Mouse (Mus musculus) frontal cortex, postnatal 36 days (tissue): ENCODE measurements around the gene Arl16.

Experiments
- DNase-seq, 2 experiments: peaks; one replicate each; pipeline ENCODE4 v3.0.0; 2022; ENCODE audit warnings: low spot score in 2 of 2

Gene Arl16

DNA sequence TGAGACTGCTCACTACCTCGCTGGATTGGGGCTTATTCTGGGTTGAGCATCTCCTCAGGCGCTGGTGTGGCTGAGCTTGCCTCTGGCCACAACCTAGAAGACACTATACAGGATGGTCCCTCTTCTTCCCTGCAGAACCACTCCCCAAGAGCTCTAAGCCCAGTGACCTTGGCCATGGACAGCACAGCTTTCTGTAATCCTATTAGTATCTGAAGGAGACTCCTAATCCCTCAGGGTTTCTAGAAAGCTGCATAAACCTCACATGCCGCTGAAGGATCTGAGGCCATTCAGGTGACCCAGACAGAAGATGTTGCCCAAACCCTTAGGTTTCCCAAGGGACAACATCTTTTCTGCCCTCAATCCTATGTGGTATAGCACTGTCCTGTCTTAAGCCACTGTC, 15.2 kb downstream of the Arl16 start:
- no peak for DNase-seq

DNA sequence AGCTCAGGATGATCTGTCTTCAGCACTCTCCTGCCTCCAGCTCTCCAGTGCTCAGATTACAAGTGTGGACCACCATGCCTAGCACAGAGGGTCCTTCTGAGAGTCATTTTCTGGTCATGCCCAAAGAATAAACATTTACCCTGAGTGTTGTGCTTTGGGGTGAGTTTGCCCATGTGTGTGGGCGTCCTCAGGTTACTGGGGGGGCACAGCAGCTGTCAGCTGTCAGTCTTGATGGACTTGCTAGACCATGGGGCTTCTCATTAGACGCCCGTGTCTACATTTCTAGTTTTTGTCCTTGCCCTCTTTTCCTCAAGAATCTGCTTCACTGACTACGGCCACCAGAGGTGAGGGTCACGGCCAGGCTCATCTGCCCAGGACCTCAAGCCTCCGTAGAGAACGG, 20.2 kb downstream of the Arl16 start:
- DNase-seq, result no peak

DNA sequence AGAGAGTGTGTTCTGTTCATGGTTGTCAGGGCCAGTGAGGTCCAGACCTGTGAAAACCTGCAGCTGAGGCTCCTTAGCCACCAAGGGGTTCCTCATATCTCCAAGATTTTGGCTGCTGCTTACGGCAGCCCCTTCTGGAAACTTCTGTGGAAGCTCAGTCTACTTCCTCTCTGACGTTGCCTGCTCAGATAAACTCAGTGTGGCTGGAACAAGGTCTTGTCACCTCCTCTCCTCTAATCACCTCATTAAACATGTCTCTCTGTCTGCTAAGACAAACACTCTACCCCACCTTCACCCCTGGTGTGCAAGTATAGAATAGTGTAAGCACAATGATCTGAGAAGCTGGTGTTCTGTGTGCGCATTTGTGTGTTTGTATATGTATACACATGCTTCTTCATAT, 21.9 kb downstream of the Arl16 start:
- DNase-seq, result no peak

DNA sequence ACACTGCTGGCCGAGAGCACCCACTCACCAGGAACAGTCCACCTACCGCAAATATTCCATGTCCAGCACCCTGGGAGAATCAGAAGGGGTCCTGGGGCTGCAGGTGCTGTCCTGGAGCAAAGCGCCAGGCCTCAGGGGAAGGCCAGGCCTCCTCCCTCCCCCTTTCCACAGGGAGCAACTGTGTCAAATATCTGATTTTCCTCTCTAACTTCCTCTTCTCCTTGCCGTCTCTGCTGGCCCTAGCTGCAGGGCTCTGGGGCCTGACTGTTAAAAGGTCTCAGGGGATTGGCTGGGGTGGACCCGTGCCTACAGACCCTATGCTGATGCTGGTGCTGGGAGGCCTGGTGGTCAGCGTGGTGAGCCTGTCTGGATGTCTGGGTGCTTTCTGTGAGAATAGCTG, 23.3 kb downstream of the Arl16 start:
- DNase-seq, result no peak

DNA sequence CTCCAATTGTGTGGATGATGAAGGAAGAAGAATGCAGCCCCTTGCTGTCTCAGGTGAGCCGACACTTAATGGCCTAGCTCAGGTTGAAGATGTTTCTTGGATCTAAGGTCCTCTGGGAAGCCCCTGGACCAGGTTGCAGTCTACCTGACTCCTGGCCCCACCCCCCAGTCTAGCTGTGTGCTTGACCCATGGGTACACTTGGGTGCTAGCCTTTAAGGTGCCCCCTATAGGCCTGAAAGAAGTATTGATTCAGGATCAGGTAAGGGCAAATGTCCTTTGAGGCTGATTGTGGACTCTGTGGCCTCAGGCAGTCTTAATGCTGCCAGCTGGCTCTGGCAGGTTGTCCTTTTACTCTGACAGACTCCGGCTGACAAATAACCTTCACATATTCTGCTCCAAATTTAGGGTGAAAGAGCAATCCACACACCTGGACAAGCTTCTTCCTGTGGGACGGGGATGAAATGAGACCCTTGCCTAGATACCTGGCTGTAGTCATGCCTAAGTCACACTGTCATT, 24.6 kb downstream of the Arl16 start:
- DNase-seq, result no peak

DNA sequence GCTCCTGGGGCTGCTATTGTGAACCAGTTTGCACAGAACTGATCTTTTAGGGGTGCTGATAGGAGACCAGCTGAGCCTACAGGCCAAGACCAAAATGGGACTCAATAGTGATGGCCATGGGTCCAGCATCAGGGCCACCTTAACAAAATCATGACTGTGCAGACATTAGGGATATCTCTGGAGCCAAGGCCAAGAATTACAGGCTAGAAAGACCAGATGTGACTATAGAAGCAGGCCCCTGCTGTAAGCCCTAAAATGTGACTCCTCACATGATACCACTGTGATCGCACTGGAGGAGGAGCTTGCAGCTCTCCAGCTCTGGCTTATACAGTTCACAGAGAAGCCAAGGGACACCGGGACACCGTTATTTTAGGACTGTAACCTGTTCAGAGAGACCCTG, 25.1 kb downstream of the Arl16 start, which contains the start of gene Tspan10:
Gene Tspan10, plus strand, starts transcription at position 301 of the 400 bp plus-strand sequence.
- DNase-seq, result no peak

DNA sequence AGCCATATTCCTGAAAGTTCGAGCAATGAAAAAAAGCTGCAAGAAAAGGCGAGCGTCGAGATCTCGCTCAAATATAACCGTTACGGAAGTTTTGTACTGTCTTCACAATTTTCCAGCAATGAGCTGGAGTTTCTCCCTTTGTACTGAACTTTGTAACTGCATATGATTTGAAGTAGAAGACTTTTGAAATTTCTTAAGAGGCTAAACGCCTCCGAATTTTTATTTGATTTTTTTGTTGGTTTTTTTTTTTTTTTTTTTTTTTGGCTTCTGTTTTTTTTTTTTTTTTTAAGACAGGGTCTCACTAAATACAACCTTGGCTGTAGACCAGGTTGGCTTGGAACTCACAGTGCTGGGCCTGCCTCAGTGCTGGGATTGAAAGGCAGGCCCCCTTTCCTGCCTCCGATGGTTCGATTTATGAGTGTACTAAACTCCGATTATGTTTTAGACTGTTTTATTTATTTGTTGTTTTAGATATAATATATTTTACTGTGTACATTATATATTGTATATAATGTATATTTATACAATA, 29.5 kb downstream of the Arl16 start:
- DNase-seq, result no peak

DNA sequence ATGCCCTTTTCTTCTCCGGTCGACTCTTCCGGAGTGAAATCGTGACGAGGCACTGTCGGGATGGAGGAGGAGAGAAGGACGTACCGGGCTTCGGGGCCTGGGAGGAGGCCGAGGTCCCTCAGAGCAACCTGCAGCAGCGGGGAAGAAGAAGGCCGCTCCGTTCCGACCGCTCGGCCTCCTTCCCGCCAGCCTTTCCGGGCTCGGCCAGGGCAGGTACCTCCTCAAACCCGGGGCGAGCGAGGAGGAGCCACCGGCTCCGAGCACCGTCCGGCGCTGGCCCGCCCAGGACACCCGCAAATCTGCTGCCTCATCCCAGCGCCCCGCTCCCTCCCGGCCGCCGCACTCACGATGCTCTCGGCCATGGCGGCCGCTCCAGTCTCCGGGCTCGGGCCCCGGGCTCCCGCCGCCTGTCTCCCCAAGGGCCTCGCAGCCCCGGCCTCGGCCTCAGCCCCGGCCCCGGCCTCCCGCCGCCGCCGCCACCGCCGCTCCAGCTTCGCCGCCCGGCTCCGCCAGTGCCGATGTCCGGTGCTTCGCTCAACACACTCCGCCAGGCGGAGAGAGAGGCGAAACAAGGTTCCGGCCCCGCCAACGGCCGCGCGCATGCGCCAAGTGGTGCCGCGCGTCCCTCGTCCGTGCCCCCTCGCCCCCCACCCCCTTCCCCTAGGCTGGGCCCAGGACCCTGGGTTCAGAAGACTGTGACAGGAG, 30.1 kb downstream of the Arl16 start, which contains the start of gene Nploc4:
Gene Nploc4, minus strand, starts transcription at position 557 of the 705 bp plus-strand sequence.
- peak; percentile 86 to 87 for DNase-seq

DNA sequence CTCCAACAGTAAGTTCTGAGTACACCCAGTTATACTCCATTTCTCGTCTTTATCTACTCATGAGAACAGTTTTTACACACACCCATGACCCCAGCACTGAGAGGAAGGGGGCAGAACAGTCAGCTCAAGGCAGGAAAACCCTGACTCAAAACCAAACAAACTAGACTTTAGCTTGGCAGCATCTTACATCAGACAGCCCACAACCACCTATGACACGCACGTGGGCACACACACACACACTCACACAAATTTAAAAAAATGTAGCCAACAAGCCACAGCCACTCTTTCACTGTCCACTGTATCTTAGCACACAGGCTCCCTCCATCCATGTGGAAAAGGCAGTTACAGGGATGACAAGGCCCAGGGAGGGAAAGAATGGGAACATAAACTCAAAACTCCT, 40.7 kb downstream of the Arl16 start:
- DNase-seq, result no peak

DNA sequence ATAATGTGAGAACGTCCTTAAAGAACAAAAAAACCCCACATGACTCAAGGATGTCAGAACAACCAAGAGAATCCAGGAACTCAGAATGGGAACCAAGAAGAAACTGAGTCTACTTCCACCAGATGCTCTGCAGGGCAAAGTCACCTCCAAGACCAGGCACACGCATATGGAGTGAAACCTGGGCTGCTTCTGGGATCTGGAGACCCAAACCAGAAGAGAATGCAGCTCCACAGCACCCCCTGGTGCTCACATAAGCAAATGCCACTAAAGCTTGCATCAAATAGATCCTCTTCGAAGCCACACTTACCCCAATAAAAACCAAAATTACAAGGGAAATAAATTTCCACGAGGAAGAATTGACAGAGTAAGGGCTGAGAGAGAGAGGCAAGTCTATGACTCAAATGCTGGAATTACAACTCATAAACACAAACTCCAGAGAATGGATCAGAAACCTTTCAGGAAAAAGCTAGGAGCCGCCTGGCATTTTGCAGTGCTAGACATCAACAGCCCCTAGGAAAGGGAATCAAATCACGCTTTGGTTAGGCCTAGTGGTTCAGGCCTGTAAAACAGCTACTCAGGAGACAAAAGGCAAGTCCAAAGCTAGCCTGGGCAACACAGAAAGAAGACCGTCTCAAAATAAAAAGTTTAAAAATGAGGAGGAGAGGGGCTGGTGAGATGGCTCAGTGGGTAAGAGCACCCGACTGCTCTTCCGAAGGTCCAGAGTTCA, 43.7 kb downstream of the Arl16 start:
- peak; percentile 37 to 64 for DNase-seq

DNA sequence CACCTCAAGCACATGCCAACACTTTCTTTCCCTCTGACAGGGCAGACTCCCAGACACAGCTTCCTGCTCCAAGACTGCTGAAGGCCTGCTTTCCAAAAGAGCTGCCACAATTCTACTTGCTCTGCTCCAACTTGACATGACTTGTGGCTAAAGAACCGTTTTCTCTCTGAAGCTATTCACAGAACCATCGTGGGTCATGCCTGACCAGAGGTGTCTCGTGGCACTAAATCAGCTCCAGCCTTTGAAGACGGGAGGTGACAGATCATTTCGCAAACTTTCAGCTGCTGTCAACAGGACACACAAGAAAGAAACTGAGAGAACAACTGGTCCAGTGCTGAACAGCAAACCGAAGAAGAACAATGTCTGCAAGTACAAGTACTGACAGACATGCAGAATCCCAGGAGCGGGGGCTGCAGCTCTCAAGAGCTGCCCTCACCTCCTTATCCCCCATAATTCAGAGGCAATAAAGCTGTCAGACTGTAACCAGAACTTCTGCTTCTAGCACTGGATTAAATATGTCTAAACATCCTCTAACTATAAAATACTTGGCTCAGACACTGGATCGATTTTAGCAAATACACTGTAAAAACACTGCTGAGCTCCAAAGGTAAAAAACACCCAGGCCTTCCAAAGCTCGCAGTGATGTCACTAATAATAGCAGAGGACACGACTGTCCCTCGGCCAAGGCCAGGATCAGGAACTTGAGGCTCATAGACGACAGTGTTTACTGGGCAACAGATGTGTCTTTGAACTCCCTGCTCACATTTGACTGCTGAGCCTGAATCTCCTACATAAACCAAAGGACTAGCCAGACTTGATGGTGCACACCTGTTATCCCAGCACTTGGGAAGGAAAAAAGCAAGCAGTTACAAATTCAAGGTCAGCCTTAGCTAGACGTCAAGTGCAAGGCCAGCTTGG, 44.5 kb downstream of the Arl16 start:
- no peak for DNase-seq

DNA sequence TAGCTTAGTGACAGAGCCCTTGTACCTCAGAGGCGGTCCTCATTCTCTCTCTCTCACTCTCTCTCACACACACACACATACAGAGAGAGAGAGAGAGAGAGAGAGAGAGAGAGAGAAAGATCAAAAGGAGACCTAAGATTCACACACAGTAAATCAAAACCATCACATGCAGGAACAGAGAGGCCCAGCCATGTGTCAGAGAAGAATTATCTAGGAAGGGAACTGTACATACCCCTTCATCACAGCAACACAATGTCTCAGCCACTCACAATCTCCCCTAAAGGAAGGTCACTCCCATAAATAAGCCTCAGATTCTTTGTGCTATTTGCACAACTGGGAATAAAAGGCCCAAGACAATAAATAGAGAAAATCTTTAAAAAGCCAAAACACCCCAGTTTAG, 48.8 kb downstream of the Arl16 start:
- DNase-seq, result no peak

DNA sequence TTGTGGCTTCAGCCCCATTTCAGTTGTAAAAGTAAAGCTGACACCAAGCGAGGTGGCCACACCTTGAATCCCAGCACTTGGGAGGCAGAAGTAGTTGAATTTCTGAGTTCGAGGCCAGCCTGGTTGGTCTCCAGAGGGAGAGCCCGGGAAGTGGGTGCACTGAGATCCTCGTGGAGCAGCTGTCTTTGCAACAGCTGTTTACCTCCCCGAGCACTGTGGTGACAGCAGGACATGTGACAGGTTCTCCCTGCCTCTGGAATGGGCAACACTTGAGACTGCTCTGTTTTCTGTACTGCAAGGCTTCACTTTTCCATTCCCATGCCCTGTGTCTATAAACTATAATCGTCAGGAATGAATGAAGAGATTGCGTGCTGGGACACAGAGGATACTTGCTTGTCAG, 49.6 kb downstream of the Arl16 start:
- DNase-seq, result no peak
